Mouse (Mus musculus) T-helper 17 cell (primary cell): Measurements from ENCODE around the gene Esp34.

Source experiments
- in situ Hi-C, 2 experiments: fragments of 300-600 bp; cut with MboI, MseI; formaldehyde crosslinking; loops; 1 replicate in 1 of 2; 2 replicates in 1 of 2; pipeline ENCODE4 v1.15.1; 2025; ENCODE audit warnings: high pct_unique_total_duplicates in 2 of 2

Esp34 gene

GRCm38 (mm10) chr17:38553892-38554291 is at the start of gene Esp34:
TSS of gene Esp34 (plus strand) at chr17:38554192.
- in situ Hi-C loops = no loop called here

GRCm38 (mm10) chr17:38562527-38562926 is 8.5 kb downstream of the Esp34 start:
- in situ Hi-C loops = no loop called here
